Mouse (Mus musculus): ENCODE data around the gene Gm5294. TPM values are rescaled to one million over a fixed set of nuclear protein-coding genes. Genes with fewer than 3 reads are reported as not detected.

Gm5294 gene
- not detected in 2 replicates for polyA plus RNA-seq (2012)

GRCm38 (mm10) chr5:138819780-138820179, at the start of gene Gm5294:
TSS of gene Gm5294 (plus strand) at chr5:138820080.
- Histone ChIP-seq H3K4me3 (replicated peaks) (no peak within 1 kb of the TSS), H3K4me1 (ENCODE audit: control insufficient read depth) (no peaks in the 10 kb centered on the region), H3K36me3 (ENCODE audit: control insufficient read depth) (no peaks in the 10 kb centered on the region), H3K27me3 (ENCODE audit: control insufficient read depth) (peaks cover 38% of the 10 kb centered on the region), H3K9me3 (ENCODE audit: control insufficient read depth, low read length) (peaks cover 6% of the 10 kb centered on the region; the same call in 1 of the 2 replicates)
- TF ChIP-seq GATA1 (IDR thresholded peaks at IDR 0.05; ENCODE audit: low read length), result no peak
- TF ChIP-seq TAL1 (IDR thresholded peaks at IDR 0.05; ENCODE audit: low read length), result no peak

GRCm38 (mm10) chr5:138775096-138775495, 44.8 kb upstream of the Gm5294 start:
- H3K4me3 ChIP-seq (replicated peaks), result no peak overlapping the region
- no peaks in the 10 kb centered on the region for H3K4me1 ChIP-seq (ENCODE audit: control insufficient read depth)
- H3K36me3 ChIP-seq (ENCODE audit: control insufficient read depth), result no peaks in the 10 kb centered on the region; the same call in 1 of the 2 replicates
- no peaks in the 10 kb centered on the region for H3K27me3 ChIP-seq (ENCODE audit: control insufficient read depth)
- TF ChIP-seq GATA1 (IDR thresholded peaks at IDR 0.05; ENCODE audit: low read length) (no peak), TAL1 (IDR thresholded peaks at IDR 0.05; ENCODE audit: low read length) (no peak)
- no peaks in the 10 kb centered on the region for H3K9me3 ChIP-seq (ENCODE audit: control insufficient read depth, low read length)

GRCm38 (mm10) chr5:138776346-138776745, 43.5 kb upstream of the Gm5294 start:
- TF ChIP-seq TAL1 (IDR thresholded peaks at IDR 0.05; ENCODE audit: low read length) (no peak), GATA1 (IDR thresholded peaks at IDR 0.05; ENCODE audit: low read length) (no peak)
- Histone ChIP-seq H3K4me1 (ENCODE audit: control insufficient read depth) (no peaks in the 10 kb centered on the region), H3K4me3 (replicated peaks) (no peak overlapping the region), H3K27me3 (ENCODE audit: control insufficient read depth) (no peaks in the 10 kb centered on the region), H3K36me3 (ENCODE audit: control insufficient read depth) (no peaks in the 10 kb centered on the region; the same call in 1 of the 2 replicates), H3K9me3 (ENCODE audit: control insufficient read depth, low read length) (no peaks in the 10 kb centered on the region)

- TF ChIP-seq GATA1 (IDR thresholded peaks at IDR 0.05; ENCODE audit: low read length) (no peak), TAL1 (IDR thresholded peaks at IDR 0.05; ENCODE audit: low read length) (no peak)
- Histone ChIP-seq H3K4me3 (replicated peaks) (no peak overlapping the region), H3K9me3 (ENCODE audit: control insufficient read depth, low read length) (no peaks in the 10 kb centered on the region), H3K36me3 (ENCODE audit: control insufficient read depth) (no peaks in the 10 kb centered on the region), H3K4me1 (ENCODE audit: control insufficient read depth) (no peaks in the 10 kb centered on the region), H3K27me3 (ENCODE audit: control insufficient read depth) (no peaks in the 10 kb centered on the region)
Observed at GRCm38 (mm10) chr5:138778731-138779463, 41.0 kb upstream of the Gm5294 start.

GRCm38 (mm10) chr5:138779655-138780054, 40.2 kb upstream of the Gm5294 start:
- no peaks in the 10 kb centered on the region; the same call in 1 of the 2 replicates for H3K36me3 ChIP-seq (ENCODE audit: control insufficient read depth)
- TF ChIP-seq GATA1 (IDR thresholded peaks at IDR 0.05; ENCODE audit: low read length), result no peak
- TF ChIP-seq TAL1 (IDR thresholded peaks at IDR 0.05; ENCODE audit: low read length), result no peak
- H3K4me3 ChIP-seq (replicated peaks), result no peak overlapping the region
- H3K4me1 ChIP-seq (ENCODE audit: control insufficient read depth), result no peaks in the 10 kb centered on the region
- no peaks in the 10 kb centered on the region for H3K27me3 ChIP-seq (ENCODE audit: control insufficient read depth)
- H3K9me3 ChIP-seq (ENCODE audit: control insufficient read depth, low read length), result no peaks in the 10 kb centered on the region

GRCm38 (mm10) chr5:138782697-138783096, 37.2 kb upstream of the Gm5294 start:
- H3K36me3 ChIP-seq (ENCODE audit: control insufficient read depth), result no peaks in the 10 kb centered on the region; the same call in 1 of the 2 replicates
- H3K4me3 ChIP-seq (replicated peaks), result no peak overlapping the region
- no peaks in the 10 kb centered on the region for H3K27me3 ChIP-seq (ENCODE audit: control insufficient read depth)
- TF ChIP-seq TAL1 (IDR thresholded peaks at IDR 0.05; ENCODE audit: low read length), result no peak
- TF ChIP-seq GATA1 (IDR thresholded peaks at IDR 0.05; ENCODE audit: low read length), result no peak
- H3K4me1 ChIP-seq (ENCODE audit: control insufficient read depth), result no peaks in the 10 kb centered on the region
- H3K9me3 ChIP-seq (ENCODE audit: control insufficient read depth, low read length), result no peaks in the 10 kb centered on the region

- Histone ChIP-seq H3K4me1 (ENCODE audit: control insufficient read depth) (no peaks in the 10 kb centered on the region), H3K4me3 (replicated peaks) (no peak overlapping the region), H3K27me3 (ENCODE audit: control insufficient read depth) (no peaks in the 10 kb centered on the region), H3K36me3 (ENCODE audit: control insufficient read depth) (no peaks in the 10 kb centered on the region; the same call in 1 of the 2 replicates), H3K9me3 (ENCODE audit: control insufficient read depth, low read length) (no peaks in the 10 kb centered on the region)
- no peak for TF ChIP-seq GATA1 (IDR thresholded peaks at IDR 0.05; ENCODE audit: low read length)
- no peak for TF ChIP-seq TAL1 (IDR thresholded peaks at IDR 0.05; ENCODE audit: low read length)
Observed at GRCm38 (mm10) chr5:138783181-138783580, 36.7 kb upstream of the Gm5294 start.

- Histone ChIP-seq H3K9me3 (ENCODE audit: control insufficient read depth, low read length) (no peaks in the 10 kb centered on the region), H3K27me3 (ENCODE audit: control insufficient read depth) (no peaks in the 10 kb centered on the region), H3K4me3 (replicated peaks) (no peak overlapping the region), H3K36me3 (ENCODE audit: control insufficient read depth) (no peaks in the 10 kb centered on the region; the same call in 1 of the 2 replicates), H3K4me1 (ENCODE audit: control insufficient read depth) (no peaks in the 10 kb centered on the region)
- TF ChIP-seq TAL1 (IDR thresholded peaks at IDR 0.05; ENCODE audit: low read length) (no peak), GATA1 (IDR thresholded peaks at IDR 0.05; ENCODE audit: low read length) (no peak)
Observed at GRCm38 (mm10) chr5:138785986-138786515, 33.8 kb upstream of the Gm5294 start.

- Histone ChIP-seq H3K4me1 (ENCODE audit: control insufficient read depth) (no peaks in the 10 kb centered on the region), H3K4me3 (replicated peaks) (no peak overlapping the region), H3K36me3 (ENCODE audit: control insufficient read depth) (no peaks in the 10 kb centered on the region; the same call in 1 of the 2 replicates), H3K27me3 (ENCODE audit: control insufficient read depth) (no peaks in the 10 kb centered on the region), H3K9me3 (ENCODE audit: control insufficient read depth, low read length) (no peaks in the 10 kb centered on the region)
- no peak for TF ChIP-seq TAL1 (IDR thresholded peaks at IDR 0.05; ENCODE audit: low read length)
- no peak for TF ChIP-seq GATA1 (IDR thresholded peaks at IDR 0.05; ENCODE audit: low read length)
Observed at GRCm38 (mm10) chr5:138787648-138788047, 32.2 kb upstream of the Gm5294 start.

Data from erythroblast, embryonic 14.5 days (primary cell).